Mouse (Mus musculus): ENCODE results near the gene Ptprcap.

DNA sequence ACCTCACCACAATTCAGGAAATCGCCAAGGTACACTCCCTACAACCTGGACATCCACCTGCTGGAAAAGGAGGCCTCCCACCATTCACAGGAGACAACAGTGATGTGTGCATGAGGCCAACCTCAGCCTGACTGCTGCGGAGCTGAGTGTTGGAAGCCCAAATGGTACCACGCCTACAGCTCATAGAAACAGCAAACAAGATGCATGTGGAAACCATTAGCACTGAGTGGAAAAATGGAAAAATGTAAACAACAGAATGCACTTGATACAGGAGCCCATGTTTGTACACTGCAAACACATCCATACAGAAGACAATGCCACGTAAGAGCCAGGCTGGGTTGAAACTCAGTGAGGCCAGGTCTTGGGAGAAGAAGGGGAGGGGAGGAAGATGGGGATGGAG, 29.0 kb upstream of the Ptprcap start:
- no peak for TF ChIP-seq CTCF (IDR thresholded peaks at IDR 0.05; ENCODE audit: borderline replicate concordance, control insufficient read depth, extremely low read depth, insufficient read depth, low read length, poor library complexity)
- TF ChIP-seq POLR2A (IDR thresholded peaks at IDR 0.05; ENCODE audit: control insufficient read depth, extremely low read depth, insufficient read depth, low read length, poor library complexity), result no peak

Data from thymus, adult 2 months (tissue).